Mouse (Mus musculus): Measurements from ENCODE around the gene Rapgef1. TPM values are rescaled to one million over a fixed set of nuclear protein-coding genes. Genes with fewer than 3 reads are reported as not detected.

Rapgef1 gene
- total and polyA plus RNA-seq, 3 experiments = 86.5 to 185 (median 170) TPM

- Histone ChIP-seq H3K27ac (ENCODE audit: insufficient read depth, low read depth) (peak overlapping the region; percentile 5; the same call in 1 of the 2 replicates), H3K36me3 (replicated peaks in 1 of 2; ENCODE audit: control insufficient read depth in 1 of 2, insufficient read depth in 1 of 2, low read length in 1 of 2) (peaks cover 86 to 91% of the 10 kb centered on the region in 2 experiments), H3K9ac (ENCODE audit: insufficient read depth, low read depth) (no peak overlapping the region), H3K9me3 (replicated peaks; ENCODE audit: low read length) (no peaks in the 10 kb centered on the region), H3K27me3 (replicated peaks) (no peaks in the 10 kb centered on the region), H3K4me2 (ENCODE audit: insufficient read depth, low read depth, poor library complexity, severe bottlenecking) (no peak overlapping the region), H3K4me3 (replicated peaks in 1 of 3; ENCODE audit: low read depth in 2 of 3, low read length in 2 of 3, poor library complexity in 1 of 3) (no peak overlapping the region), H3K79me2 (replicated peaks; ENCODE audit: control insufficient read depth, extremely low read depth, insufficient read depth, poor library complexity, severe bottlenecking) (peaks cover 36% of the 10 kb centered on the region), H3K4me1 (ENCODE audit: control insufficient read depth in 1 of 2, insufficient read depth in 2 of 2) (peaks cover 14 to 87% of the 10 kb centered on the region in 2 experiments)
- dilution Hi-C loops (cut with MboI; ENCODE audit: extremely low pct_ligation_motif_present, extremely low pct_unique_long_range_greater_than_20kb, low sequenced_read_pairs) = no loop called here
- in situ Hi-C loops (cut with MboI; ENCODE audit: low pct_ligation_motif_present, low pct_unique_long_range_greater_than_20kb, low sequenced_read_pairs) = no loop called here
- TF ChIP-seq KAT2A (IDR thresholded peaks at IDR 0.05; ENCODE audit: insufficient replicate concordance, low read length) (no peak), ZC3H11A (IDR thresholded peaks at IDR 0.05; ENCODE audit: low read depth, low read length) (no peak)
- no peak for DNase-seq (ENCODE audit: extremely low read depth)
Observed at GRCm38 (mm10) chr2:29713501-29713900, 94.0 kb downstream of the Rapgef1 start.

- in situ Hi-C loops (cut with MboI; ENCODE audit: low pct_ligation_motif_present, low pct_unique_long_range_greater_than_20kb, low sequenced_read_pairs) (no loop called here), dilution Hi-C loops (cut with MboI; ENCODE audit: extremely low pct_ligation_motif_present, extremely low pct_unique_long_range_greater_than_20kb, low sequenced_read_pairs) (no loop called here)
Observed at GRCm38 (mm10) chr2:29714127-29714526, 94.6 kb downstream of the Rapgef1 start.

GRCm38 (mm10) chr2:29716143-29716542 lies 96.6 kb downstream of the Rapgef1 start:
- no peak overlapping the region for H3K9ac ChIP-seq (ENCODE audit: insufficient read depth, low read depth)
- peaks cover 96 to 99% of the 10 kb centered on the region in 2 experiments for H3K36me3 ChIP-seq (replicated peaks in 1 of 2; ENCODE audit: control insufficient read depth in 1 of 2, insufficient read depth in 1 of 2, low read length in 1 of 2)
- H3K9me3 ChIP-seq (replicated peaks; ENCODE audit: low read length) = no peaks in the 10 kb centered on the region
- DNase-seq (ENCODE audit: extremely low read depth) = no peak
- no peak overlapping the region for H3K4me3 ChIP-seq (replicated peaks in 1 of 3; ENCODE audit: low read depth in 2 of 3, low read length in 2 of 3, poor library complexity in 1 of 3)
- peaks cover 5 to 79% of the 10 kb centered on the region in 2 experiments; a peak in 3 of 4 replicates for H3K4me1 ChIP-seq (ENCODE audit: control insufficient read depth in 1 of 2, insufficient read depth in 2 of 2)
- H3K79me2 ChIP-seq (replicated peaks; ENCODE audit: control insufficient read depth, extremely low read depth, insufficient read depth, poor library complexity, severe bottlenecking) = peaks cover 19% of the 10 kb centered on the region; the same call in 1 of the 2 replicates
- no peak overlapping the region for H3K4me2 ChIP-seq (ENCODE audit: insufficient read depth, low read depth, poor library complexity, severe bottlenecking)
- dilution Hi-C loops (cut with MboI; ENCODE audit: extremely low pct_ligation_motif_present, extremely low pct_unique_long_range_greater_than_20kb, low sequenced_read_pairs) (no loop called here), in situ Hi-C loops (cut with MboI; ENCODE audit: low pct_ligation_motif_present, low pct_unique_long_range_greater_than_20kb, low sequenced_read_pairs) (no loop called here)
- TF ChIP-seq KAT2A (IDR thresholded peaks at IDR 0.05; ENCODE audit: insufficient replicate concordance, low read length) = no peak
- no peak for TF ChIP-seq POLR2A (IDR thresholded peaks at IDR 0.05; ENCODE audit: low read depth, low read length)
- no peak for TF ChIP-seq MXI1 (IDR thresholded peaks at IDR 0.05; ENCODE audit: low read depth, low read length)
- TF ChIP-seq TCF12 (IDR thresholded peaks at IDR 0.05; ENCODE audit: low read depth, low read length) = no peak
- no peak for TF ChIP-seq ZKSCAN1 (IDR thresholded peaks at IDR 0.05; ENCODE audit: borderline replicate concordance, low read depth, low read length)
- no peak for TF ChIP-seq CHD2 (IDR thresholded peaks at IDR 0.05; ENCODE audit: low read length)
- no peak for TF ChIP-seq RAD21 (IDR thresholded peaks at IDR 0.05; ENCODE audit: low read depth, low read length)
- no peak for TF ChIP-seq SMC3 (IDR thresholded peaks at IDR 0.05; ENCODE audit: low read depth, low read length)
- H3K27me3 ChIP-seq (replicated peaks) = no peaks in the 10 kb centered on the region
- H3K27ac ChIP-seq (ENCODE audit: insufficient read depth, low read depth) = 0 out of 2 replicates have a peak overlapping the region, but pooled peaks have one; percentile 8

More at GRCm38 (mm10) chr2:29714127-29714526, 94.6 kb downstream of the Rapgef1 start:
- H3K9me3 ChIP-seq (replicated peaks; ENCODE audit: low read length) = no peaks in the 10 kb centered on the region
- no peak overlapping the region for H3K4me2 ChIP-seq (ENCODE audit: insufficient read depth, low read depth, poor library complexity, severe bottlenecking)
- no peak overlapping the region for H3K9ac ChIP-seq (ENCODE audit: insufficient read depth, low read depth)
- H3K4me1 ChIP-seq (ENCODE audit: control insufficient read depth in 1 of 2, insufficient read depth in 2 of 2) = peaks cover 11 to 83% of the 10 kb centered on the region in 2 experiments
- H3K27ac ChIP-seq (ENCODE audit: insufficient read depth, low read depth) = no peak overlapping the region
- H3K36me3 ChIP-seq (replicated peaks in 1 of 2; ENCODE audit: control insufficient read depth in 1 of 2, insufficient read depth in 1 of 2, low read length in 1 of 2) = peaks cover 89 to 93% of the 10 kb centered on the region in 2 experiments
- no peak for TF ChIP-seq CHD1 (IDR thresholded peaks at IDR 0.05; ENCODE audit: low read depth, low read length)
- TF ChIP-seq TBP (conservative IDR thresholded peaks at IDR 0.05; ENCODE audit: low read depth, low read length) = no peak
- TF ChIP-seq POLR2A (IDR thresholded peaks at IDR 0.05; ENCODE audit: low read depth, low read length) = no peak
- H3K4me3 ChIP-seq (replicated peaks in 1 of 3; ENCODE audit: low read depth in 2 of 3, low read length in 2 of 3, poor library complexity in 1 of 3) = no peak overlapping the region
- peaks cover 33% of the 10 kb centered on the region for H3K79me2 ChIP-seq (replicated peaks; ENCODE audit: control insufficient read depth, extremely low read depth, insufficient read depth, poor library complexity, severe bottlenecking)
- no peaks in the 10 kb centered on the region for H3K27me3 ChIP-seq (replicated peaks)
- no peak for DNase-seq (ENCODE audit: extremely low read depth)

Measured in CH12.LX (cell line).